Mouse (Mus musculus) central nervous system, embryonic 18 days (tissue): ENCODE results near the gene Nr5a2. TPM values are rescaled to one million over a fixed set of nuclear protein-coding genes. Genes with fewer than 3 reads are reported as not detected.

Experiments
- polyA plus RNA-seq: library from polyadenylated mRNA; depleted of rRNA; stranded (reverse); fragments of >200 nt; gene quantifications from 2 replicates; pipeline ENCODE4 v1.2.3, GENCODE M21; 2012; rRNA removed

The Nr5a2 gene
- 0.52 and 0.67 TPM in 2 replicates for polyA plus RNA-seq

GRCm38 (mm10) chr1:136960428-136961012 is at the start of gene Nr5a2:
Nr5a2 (minus strand) TSS chr1:136960448.

